Mouse (Mus musculus) forebrain, embryonic 16.5 days (tissue): ENCODE measurements around the gene Trim14. TPM values are rescaled to one million over a fixed set of nuclear protein-coding genes. Genes with fewer than 3 reads are reported as not detected.
A peak's percentile ranks its signal among the peaks of the same experiment; 100 is the strongest.
"Not testable (repeated sequence)": the region's sequence is repeated elsewhere in the genome, so short reads cannot be mapped to it uniquely, and the experiment has no call there.

Experiments
- ATAC-seq: fragments of 200-750 bp; cut with Nextera tagmentation; 2 replicates; pipeline ENCODE4 v1.8.0; 2017; ENCODE audit warnings: mild to moderate bottlenecking, moderate library complexity
- H3K27ac ChIP-seq: fragments of 300-500 bp; sonication (generic); 2 replicates; pipeline ENCODE4 v1.5.1; 2014; ENCODE audit warnings: low read length, control low read depth
- H3K27me3 ChIP-seq: fragments of 300-500 bp; sonication (generic); replicated peaks from 2 replicates; pipeline ENCODE4 v1.6.1; 2014; ENCODE audit warnings: low read length; ENCODE audit not compliant: control insufficient read depth, insufficient read depth
- H3K36me3 ChIP-seq: fragments of 300-500 bp; sonication (generic); 2 replicates; pipeline ENCODE4 v1.6.1; 2014; ENCODE audit not compliant: control insufficient read depth, insufficient read depth
- H3K4me1 ChIP-seq: fragments of 300-500 bp; sonication (generic); replicated peaks from 2 replicates; pipeline ENCODE4 v1.6.1; 2014; ENCODE audit warnings: low read length; ENCODE audit not compliant: control insufficient read depth, insufficient read depth
- H3K4me2 ChIP-seq: fragments of 300-500 bp; sonication (generic); 2 replicates; pipeline ENCODE4 v1.6.1; 2014; ENCODE audit warnings: mild to moderate bottlenecking, low read length, control low read depth
- H3K4me3 ChIP-seq: fragments of 300-500 bp; sonication (generic); replicated peaks from 2 replicates; pipeline ENCODE4 v1.5.1; 2014; ENCODE audit warnings: mild to moderate bottlenecking, low read length, control low read depth
- H3K9ac ChIP-seq: fragments of 300-500 bp; sonication (generic); replicated peaks from 2 replicates; pipeline ENCODE4 v1.6.1; 2014; ENCODE audit warnings: low read depth, low read length, control low read depth
- H3K9me3 ChIP-seq: fragments of 300-500 bp; sonication (generic); 2 replicates; pipeline ENCODE4 v1.6.1; 2016; ENCODE audit warnings: low read length; ENCODE audit not compliant: control insufficient read depth
- WGBS: fragments of 180-500 bp; shearing (Covaris S2); extraction: QIAGEN DNeasy Blood & Tissue Kit; methylation state at CpG from one replicate; pipeline ENCODE4 v1.1.7; 2014; 5-methylcytosine and 5-hydroxymethylcytosine counted together
- polyA plus RNA-seq: library from polyadenylated mRNA; unstranded; fragments of >200 nt; fragmentation: Nextera tagmentation; extraction: Ambion mirVana; gene quantifications from 2 replicates; pipeline ENCODE4 v1.2.1, GENCODE M21; 2015

Trim14 gene
- 0.85 and 1.4 TPM in 2 replicates for polyA plus RNA-seq

DNA sequence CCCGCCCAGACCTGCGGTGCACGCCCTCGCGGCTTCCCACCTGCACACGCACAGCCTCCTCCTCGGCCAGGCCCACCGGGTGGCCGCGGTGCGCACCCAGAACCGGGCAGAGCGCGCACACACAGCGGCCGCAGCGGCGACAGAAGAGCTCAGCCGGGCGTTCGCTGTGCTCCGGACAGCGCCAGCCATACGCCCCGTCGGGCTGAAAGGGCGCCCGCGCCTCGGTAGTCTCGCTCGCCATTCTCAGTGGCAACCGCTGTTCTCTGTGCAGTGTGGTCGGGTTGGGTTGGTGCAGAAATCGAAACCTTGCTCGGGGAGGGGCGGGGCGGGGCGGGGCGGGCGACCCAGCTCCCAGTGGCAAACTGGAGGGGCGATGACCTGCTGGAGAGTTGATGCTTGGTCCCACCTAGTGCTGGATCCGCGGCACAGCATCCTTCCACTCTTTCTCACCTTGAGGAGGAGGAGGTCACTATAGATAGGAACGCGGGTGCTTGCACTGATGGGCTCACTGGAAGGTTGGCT is at the start of gene Trim14:
Gene Trim14 (minus strand): TSS at position 302 of the 522 bp plus-strand sequence.
- H3K27ac ChIP-seq: no peak within 1 kb of the TSS
- peak; percentile 47; the same call in 1 of the 2 replicates for ATAC-seq
- H3K4me2 ChIP-seq: peak within 1 kb of the TSS; percentile 62
- no peaks in the 10 kb centered on the region for H3K9me3 ChIP-seq
- H3K4me1 ChIP-seq: peaks cover 12% of the 10 kb centered on the region
- no peaks in the 10 kb centered on the region for H3K36me3 ChIP-seq
- WGBS: under 1% methylated on average over 45 of the region's 46 CpGs
- peak within 1 kb of the TSS; percentile 45 for H3K4me3 ChIP-seq
- peak within 1 kb of the TSS; percentile 53 for H3K9ac ChIP-seq
- peaks cover 35% of the 10 kb centered on the region for H3K27me3 ChIP-seq

DNA sequence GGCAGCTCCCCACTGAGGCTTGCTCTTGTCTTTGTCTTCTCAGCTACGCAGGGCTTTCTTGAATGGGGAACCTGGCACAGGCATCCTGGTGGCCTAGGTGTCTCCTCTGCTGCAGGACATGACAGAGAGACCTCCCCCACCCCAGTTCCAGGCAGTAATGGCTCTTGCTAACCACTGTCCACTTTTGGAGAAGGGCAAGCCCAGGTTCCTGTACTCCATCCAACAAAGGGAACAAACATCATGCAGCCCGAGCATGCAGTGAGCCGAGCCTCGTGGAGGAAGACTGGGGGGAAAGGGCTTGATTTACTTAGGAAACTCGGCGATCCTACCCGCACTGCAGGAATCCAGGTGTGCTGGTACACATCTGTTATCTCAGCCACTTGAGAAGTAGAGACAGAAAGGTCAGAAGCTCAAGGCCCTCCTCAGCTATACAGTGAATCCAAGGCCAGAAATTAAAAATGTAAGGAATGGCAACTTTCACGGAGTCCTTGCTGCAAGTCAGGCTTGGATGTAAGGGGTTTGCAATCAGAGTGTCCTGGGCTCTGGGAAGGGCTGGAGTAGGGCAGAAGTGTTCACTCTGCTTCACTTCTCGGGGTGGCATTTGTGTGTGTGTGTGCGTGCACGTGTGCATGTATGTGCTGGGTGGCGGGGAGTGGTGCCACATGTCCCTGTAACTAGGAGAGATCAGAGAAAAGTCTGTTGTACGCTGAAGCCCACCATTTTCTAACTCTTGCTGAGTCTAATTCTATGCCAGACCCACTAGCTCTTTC is 49.3 kb upstream of the Trim14 start:
- H3K36me3 ChIP-seq: no peaks in the 10 kb centered on the region
- no peak for ATAC-seq
- no peaks in the 10 kb centered on the region for H3K27me3 ChIP-seq
- H3K4me2 ChIP-seq: no peak overlapping the region
- H3K9me3 ChIP-seq: 0 out of 2 replicates have a peak, but pooled peaks cover 4% of the 10 kb centered on the region
- 79% methylated on average over 13 of the region's 13 CpGs for WGBS
- no peak overlapping the region for H3K9ac ChIP-seq
- H3K4me3 ChIP-seq: no peak overlapping the region
- H3K4me1 ChIP-seq: no peaks in the 10 kb centered on the region
- H3K27ac ChIP-seq: no peak overlapping the region

DNA sequence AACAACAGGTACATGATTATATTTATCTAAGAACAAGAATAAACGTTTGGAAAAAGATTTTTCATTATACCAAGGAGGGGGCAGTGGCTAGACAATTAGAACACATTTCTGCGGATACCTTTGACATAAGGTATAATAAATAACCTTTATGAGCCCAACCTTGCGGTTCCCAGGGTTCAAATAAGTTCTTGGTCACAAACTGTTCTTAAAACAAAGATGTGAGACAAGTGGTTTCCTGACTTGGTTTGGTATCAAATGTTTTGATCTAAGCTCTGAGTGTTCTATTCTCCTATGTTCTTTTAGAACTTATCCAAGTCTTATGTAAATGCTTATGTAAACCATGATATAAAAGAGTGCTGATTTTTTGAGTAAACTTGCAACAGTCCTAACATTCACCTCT is 48.6 kb upstream of the Trim14 start:
- H3K4me2 ChIP-seq, H3K27me3 ChIP-seq, H3K4me1 ChIP-seq, ATAC-seq, H3K27ac ChIP-seq, H3K36me3 ChIP-seq, H3K9ac ChIP-seq, H3K4me3 ChIP-seq, H3K9me3 ChIP-seq: not testable (repeated sequence)
- 79% methylated on average over 3 of the region's 3 CpGs for WGBS

DNA sequence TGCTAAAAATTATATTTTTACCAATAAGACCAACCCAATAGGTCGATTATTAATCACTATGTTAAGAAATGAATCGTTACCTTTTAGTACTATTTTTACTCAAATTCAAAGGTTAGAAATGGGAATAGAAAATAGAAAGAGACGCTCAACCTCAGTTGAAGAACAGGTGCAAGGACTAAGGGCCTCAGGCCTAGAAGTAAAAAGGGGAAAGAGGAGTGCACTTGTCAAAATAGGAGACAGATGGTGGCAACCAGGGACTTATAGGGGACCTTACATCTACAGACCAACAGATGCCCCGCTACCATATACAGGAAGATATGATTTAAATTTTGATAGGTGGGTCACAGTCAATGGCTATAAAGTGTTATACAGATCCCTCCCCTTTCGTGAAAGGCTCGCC is 48.1 kb upstream of the Trim14 start:
- not testable (repeated sequence) for H3K9me3 ChIP-seq, H3K4me3 ChIP-seq, H3K4me2 ChIP-seq, H3K36me3 ChIP-seq, H3K9ac ChIP-seq, ATAC-seq, H3K27me3 ChIP-seq, H3K4me1 ChIP-seq, H3K27ac ChIP-seq
- WGBS: 96% methylated on average over 2 of the region's 6 CpGs

DNA sequence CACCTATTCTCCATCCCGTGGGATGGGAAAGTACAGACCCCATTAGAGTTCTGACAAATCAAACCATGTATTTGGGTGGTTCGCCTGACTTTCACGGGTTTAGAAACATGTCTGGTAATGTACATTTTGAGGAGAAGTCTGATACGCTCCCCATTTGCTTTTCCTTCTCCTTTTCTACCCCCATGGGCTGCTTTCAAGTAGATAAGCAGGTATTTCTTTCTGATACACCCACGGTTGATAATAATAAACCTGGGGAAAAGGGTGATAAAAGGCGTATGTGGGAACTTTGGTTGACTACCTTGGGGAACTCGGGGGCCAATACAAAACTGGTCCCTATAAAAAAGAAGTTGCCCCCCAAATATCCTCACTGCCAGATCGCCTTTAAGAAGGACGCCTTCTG is 46.1 kb upstream of the Trim14 start:
- H3K4me3 ChIP-seq, H3K27me3 ChIP-seq, ATAC-seq, H3K27ac ChIP-seq, H3K4me1 ChIP-seq, H3K9me3 ChIP-seq, H3K4me2 ChIP-seq, H3K36me3 ChIP-seq, H3K9ac ChIP-seq: not testable (repeated sequence)
- WGBS: 86% methylated on average over 8 of the region's 9 CpGs

DNA sequence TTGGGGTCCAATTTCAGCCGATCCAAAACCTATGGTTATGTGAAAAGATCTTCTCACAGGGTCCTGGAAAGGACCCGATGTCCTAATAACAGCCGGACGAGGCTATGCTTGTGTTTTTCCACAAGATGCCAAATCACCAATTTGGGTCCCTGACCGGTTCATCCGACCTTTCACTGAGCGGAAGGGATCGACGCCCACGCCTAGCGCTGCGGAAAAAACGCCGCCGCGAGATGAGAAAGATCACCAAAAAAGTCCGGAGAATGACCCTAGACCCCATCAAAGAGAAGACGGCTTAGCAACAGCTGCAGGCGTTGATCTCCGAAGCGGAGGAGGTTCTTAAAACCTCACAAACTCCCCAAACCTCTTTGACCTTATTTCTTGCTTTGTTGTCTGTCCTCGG is 45.6 kb upstream of the Trim14 start:
- not testable (repeated sequence) for H3K27me3 ChIP-seq, H3K27ac ChIP-seq, H3K4me2 ChIP-seq, H3K4me1 ChIP-seq, H3K36me3 ChIP-seq, H3K9me3 ChIP-seq, H3K4me3 ChIP-seq, H3K9ac ChIP-seq, ATAC-seq
- 94% methylated on average over 22 of the region's 22 CpGs for WGBS

DNA sequence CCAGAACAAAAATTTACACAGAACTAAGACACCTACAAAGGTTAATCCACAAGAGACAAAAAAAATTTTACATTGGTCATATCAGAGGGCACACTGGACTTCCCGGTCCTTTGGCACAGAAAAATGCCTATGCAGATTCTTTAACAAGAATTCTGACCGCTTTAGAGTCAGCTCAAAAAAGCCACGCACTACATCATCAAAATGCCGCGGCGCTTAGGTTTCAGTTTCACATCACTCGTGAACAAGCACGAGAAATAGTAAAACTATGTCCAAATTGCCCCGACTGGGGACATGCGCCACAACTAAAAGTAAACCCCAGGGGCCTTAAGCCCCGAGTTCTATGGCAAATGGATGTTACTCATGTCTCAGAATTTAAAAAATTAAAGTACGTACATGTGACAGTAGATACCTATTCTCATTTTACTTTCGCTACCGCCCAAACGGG is 44.9 kb upstream of the Trim14 start:
- not testable (repeated sequence) for H3K36me3 ChIP-seq, H3K4me2 ChIP-seq, ATAC-seq, H3K4me1 ChIP-seq, H3K4me3 ChIP-seq, H3K27ac ChIP-seq, H3K9me3 ChIP-seq, H3K27me3 ChIP-seq, H3K9ac ChIP-seq
- 92% methylated on average over 15 of the region's 15 CpGs for WGBS

DNA sequence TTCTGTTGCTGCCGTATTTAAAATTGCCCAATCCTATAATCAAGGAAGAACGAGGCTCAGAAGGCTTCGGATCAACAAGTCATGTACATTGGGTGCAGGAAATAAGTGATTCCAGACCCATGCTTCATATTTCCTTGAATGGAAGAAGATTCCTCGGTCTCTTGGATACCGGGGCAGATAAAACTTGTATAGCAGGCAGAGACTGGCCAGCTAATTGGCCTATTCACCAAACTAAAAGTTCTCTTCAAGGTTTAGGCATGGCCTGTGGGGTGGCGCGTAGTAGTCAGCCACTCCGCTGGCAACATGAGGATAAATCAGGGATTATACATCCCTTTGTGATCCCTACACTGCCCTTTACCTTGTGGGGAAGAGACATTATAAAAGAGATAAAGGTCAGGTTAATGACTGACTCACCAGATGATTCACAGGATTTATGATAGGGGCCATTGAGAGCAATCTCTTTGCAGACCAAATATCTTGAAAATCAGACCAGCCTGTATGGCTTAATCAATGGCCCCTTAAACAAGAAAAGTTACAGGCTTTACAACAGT is 42.9 kb upstream of the Trim14 start:
- not testable (repeated sequence) for H3K9me3 ChIP-seq, H3K9ac ChIP-seq, H3K27me3 ChIP-seq, H3K27ac ChIP-seq, H3K36me3 ChIP-seq, H3K4me2 ChIP-seq, H3K4me3 ChIP-seq, H3K4me1 ChIP-seq, ATAC-seq
- 96% methylated on average over 8 of the region's 8 CpGs for WGBS

DNA sequence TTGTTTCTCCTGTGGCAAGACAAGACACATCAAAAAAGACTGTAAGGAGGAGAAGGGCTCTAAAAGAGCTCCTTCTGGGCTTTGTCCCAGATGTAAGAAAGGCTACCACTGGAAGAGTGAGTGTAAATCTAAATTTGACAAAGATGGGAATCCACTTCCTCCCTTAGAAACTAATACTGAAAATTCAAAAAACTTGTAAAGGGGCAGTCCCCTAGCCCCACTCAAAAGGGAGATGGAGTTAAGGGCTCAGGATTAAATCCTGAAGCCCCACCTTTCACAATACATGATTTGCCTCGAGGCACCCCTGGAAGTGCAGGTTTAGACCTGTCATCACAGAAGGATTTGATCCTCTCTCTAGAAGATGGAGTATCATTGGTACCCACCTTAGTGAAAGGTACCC is 42.3 kb upstream of the Trim14 start:
- ATAC-seq: no peak
- Histone ChIP-seq H3K27ac (no peak overlapping the region), H3K9me3 (0 out of 2 replicates have a peak, but pooled peaks cover 6% of the 10 kb centered on the region), H3K4me3 (no peak overlapping the region), H3K4me1 (no peaks in the 10 kb centered on the region), H3K27me3 (no peaks in the 10 kb centered on the region), H3K4me2 (no peak overlapping the region), H3K36me3 (no peaks in the 10 kb centered on the region; the same call in 1 of the 2 replicates), H3K9ac (no peak overlapping the region)
- WGBS: 79% methylated on average over 1 of the region's 1 CpGs
